Mouse (Mus musculus) adrenal gland, postnatal 10 days (tissue): ENCODE data around the gene Plxnd1. TPM values are rescaled to one million over a fixed set of nuclear protein-coding genes. Genes with fewer than 3 reads are reported as not detected.

Source experiments
- DNase-seq: peaks from one replicate; pipeline ENCODE4 v3.0.0; 2021; ENCODE audit warnings: mixed read lengths
- total RNA-seq, 2 experiments: library from RNA; stranded (reverse); gene quantifications; 2 replicates each; pipeline ENCODE4 v1.2.3; 2021

Plxnd1 gene
- total RNA-seq, 2 experiments from 2014 or later, result 155 to 215 TPM

DNA sequence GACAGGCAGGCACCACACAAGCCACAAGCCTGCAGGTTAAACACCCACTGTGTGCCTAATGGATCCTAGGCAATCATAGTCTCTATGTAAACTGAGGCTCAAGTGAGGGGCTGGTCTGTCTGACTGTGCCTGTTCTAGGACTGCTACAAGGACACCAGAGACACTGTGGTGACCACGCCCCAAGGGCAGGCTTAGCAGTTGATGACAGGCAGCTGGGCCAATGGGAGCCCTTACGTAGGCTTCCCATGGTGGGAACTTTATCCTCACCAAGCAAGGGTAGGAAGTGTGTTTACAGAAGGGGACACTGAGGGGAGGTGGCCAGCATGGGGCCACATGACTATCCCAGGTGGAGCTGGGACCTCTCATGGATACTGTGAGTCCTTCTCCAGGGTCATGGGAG lies 4.4 kb upstream of the Plxnd1 start:
- peak; percentile 73 for DNase-seq

DNA sequence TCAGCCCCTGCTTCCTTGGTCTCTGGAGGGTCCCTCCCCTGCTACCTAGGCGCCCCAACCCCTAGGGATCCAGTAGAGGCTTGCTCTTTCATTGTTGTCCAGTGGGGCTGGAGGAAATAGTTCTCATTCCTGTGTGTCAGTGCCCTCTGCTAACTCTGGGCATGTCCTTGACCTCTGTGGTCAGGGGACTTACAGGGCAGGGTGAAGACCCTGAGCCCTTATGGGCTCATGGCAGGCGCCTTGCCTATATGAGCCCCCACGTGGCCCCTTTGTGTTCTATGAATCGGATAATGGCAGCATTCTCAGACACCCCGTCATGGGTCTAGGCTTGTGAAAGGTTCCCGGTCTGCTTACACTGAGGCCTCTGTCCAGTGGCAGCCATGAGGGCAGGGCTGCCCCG lies 4.0 kb upstream of the Plxnd1 start:
- DNase-seq, result peak; percentile 5

DNA sequence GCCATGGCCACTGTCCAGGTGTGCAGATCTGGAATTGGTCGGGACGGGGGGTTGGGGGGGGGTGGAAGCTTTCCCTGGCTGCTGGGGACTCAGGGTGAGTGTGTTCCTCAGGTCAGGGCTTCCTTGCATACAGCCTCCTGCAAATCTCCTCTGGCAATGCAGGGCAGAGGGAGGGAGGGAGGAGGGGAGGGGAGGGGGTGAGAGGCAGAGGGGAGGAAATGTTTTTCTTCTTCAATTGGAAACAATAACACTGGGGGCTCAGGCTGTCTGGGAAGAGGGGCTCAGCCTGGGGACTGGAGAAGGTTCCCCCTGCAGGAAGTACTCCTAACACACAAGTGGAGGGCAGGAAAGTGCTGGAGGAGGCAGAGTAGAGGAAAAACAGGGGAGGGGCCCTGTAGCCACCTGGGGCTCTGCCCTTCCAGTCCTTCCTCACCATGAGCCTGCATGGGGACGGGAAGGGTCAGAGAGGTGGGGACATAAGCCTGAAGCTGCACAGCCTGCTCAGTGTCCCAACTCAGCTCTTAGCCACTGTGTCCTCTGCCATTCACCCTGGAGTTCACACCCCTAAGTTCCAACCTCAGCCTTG lies 3.0 kb upstream of the Plxnd1 start:
- no peak for DNase-seq

GRCm38 (mm10) chr6:115996171-115996851 lies 1.5 kb upstream of the Plxnd1 start:
- DNase-seq, result peak; percentile 79

DNA sequence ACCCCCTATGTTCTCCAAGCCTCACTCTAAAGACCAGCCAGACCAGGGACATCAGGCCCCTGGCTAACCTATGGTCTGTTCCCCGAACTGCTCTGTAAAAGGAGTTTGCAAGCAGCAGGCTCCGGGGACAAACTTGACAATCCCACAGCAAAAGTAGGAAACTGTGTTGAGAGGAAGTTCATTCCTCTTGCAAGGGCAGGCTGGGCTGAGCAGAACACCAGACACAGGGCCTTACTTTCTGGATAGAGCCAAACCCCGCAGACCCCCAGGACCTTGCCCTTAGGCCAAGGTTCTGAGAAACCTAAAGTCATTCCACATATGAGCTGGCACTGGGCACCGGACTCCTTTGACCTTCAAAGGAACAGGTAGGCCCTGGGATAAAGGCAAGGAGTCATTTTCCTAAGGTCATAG lies 731 bp upstream of the Plxnd1 start:
- peak; percentile 47 for DNase-seq

DNA sequence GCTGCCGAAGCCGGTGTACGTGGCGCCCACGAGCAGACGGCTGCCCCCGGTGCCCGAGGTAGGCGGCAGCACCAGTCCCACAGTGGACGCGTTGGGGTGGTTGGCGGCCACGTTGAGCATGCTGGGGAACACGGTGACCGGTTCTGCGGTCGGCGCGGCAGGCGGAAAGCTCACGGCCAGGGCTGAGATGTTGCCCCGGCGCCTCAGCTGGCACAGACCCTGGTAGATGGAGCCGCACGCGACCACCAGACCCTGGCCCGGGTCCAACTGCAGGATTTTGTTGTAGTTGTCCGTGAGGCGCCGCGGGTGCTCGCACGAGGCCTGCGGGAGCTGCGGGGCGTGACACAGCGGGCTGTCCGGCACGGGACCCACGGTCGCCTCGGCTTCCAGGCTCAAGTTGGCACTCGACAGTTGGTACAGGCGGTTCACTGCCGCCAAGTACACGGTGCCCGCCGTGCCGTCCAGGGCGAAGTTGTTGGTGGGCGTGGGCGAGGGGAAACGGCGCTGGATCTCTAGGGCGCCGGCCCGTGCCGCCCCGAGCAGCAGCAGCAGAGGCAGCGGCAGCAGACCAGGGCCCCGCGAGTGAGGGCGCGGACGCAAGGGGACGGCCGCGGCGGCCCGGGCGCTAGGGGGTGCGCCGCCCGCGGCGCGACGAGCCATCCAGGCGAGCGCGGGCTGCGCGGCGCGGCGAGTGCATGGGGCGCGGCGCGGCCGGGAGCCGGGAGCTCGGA lies 494 bp downstream of the Plxnd1 start:
- peak; percentile 66 for DNase-seq

GRCm38 (mm10) chr6:115993463-115994145 lies 1.2 kb downstream of the Plxnd1 start:
- peak; percentile 61 for DNase-seq

DNA sequence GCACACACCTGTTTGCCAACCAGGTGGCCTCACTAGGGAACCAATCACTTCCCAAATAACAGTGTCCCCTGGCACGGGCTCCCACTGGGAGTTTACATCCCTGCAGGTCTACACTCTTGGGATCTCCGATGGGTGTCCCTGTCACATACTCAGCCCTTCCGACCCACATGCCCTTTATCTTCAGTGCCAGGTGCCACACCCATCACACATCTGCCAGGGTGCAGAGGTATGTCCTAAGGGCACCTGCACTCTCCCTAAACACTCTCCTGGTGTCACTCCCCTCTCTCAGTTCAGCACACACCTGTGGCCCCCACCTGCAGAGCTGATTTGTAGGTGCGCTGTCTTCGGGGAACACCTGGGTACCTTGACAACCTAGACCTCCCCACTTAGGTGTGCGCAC lies 1.8 kb downstream of the Plxnd1 start:
- DNase-seq, result no peak

GRCm38 (mm10) chr6:115991881-115992620 lies 2.8 kb downstream of the Plxnd1 start:
- peak; percentile 56 for DNase-seq

- peak; percentile 82 for DNase-seq
These were observed 3.5 kb downstream of the Plxnd1 start for GRCm38 (mm10) chr6:115991108-115991880.

DNA sequence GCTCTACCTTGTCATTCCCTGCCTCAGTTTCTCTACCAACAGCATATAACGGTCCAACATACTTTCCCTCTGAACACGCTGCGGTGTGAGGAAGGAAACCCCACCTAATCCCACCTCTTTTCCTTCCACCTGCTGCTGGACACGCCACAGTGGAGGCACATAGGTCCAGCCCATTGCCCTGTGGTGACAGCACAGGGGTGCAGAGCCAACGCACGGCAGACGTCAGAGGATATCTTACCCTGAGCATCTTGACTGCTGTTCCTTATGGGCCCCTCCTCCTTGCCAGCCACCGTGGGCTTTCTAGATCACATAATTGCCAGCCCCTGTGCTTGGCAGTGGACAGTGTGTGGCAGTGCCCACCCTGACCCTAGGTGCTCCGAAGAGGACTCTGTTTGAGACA lies 4.3 kb downstream of the Plxnd1 start:
- DNase-seq, result no peak

DNA sequence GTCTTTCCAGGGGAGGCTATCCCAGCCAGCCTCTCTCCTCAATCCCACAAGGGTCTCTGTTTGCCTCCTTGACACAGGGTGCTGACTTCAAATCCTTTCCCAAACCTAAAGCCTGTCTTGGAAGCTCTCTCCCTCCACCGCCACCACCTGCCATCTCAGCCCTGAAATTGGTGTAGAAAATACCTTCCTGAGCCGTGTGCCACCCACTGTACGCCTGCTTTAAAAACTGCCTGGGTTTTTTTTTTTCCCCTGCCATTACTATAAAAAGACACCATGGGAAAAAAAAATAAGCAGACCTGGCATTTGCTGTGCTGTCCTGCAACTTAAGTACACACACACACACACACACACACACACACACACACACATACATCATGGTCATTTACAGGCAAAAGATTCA lies 4.7 kb downstream of the Plxnd1 start:
- no peak for DNase-seq

- DNase-seq, result no peak
These were observed 5.2 kb downstream of the Plxnd1 start for GRCm38 (mm10) chr6:115989607-115990006.

GRCm38 (mm10) chr6:115989032-115989431 lies 5.8 kb downstream of the Plxnd1 start:
- DNase-seq, result peak; percentile 67

GRCm38 (mm10) chr6:115987096-115987747 lies 7.6 kb downstream of the Plxnd1 start:
- peak; percentile 77 for DNase-seq

- no peak for DNase-seq
These were observed 8.2 kb downstream of the Plxnd1 start for GRCm38 (mm10) chr6:115986472-115987095.

DNA sequence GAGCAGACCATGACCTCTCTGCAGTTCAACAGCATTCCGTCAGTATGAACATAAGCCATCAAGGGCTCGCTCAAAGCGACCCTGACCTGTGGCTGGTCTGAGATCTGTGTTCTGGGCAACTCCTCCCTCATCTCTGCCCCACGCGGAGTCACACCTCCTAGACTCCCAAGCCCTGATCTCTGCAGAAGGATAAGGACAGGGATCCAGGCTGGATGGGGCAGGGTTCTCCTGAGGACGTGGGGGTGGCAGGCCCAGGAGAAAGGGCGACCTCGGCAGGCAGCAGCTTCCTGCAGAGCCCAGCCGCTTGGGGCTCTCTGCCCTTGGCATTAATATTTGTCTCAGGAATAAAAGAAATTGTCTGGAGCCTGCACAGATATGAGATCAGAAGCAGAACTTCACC lies 9.2 kb downstream of the Plxnd1 start:
- peak; percentile 67 for DNase-seq

DNA sequence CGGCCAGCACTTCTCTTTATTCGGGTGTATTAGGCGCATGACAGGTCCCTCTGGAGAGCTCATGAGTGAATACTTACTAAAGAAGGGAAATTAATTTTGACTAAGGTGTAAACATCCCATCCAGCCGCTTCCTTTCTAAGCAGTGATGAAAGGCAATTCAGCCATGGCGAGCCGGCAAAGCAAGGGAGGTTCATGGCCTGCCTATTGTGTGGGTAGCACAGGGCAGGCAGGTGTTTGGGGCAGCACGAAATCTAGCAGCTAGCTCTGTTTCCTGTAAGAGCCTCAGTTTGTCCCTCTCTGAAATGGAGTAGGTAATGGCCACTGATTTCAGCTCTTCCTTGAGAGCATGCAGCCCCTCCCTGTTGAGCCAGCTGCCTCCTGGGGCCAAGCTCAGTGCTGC lies 10.2 kb downstream of the Plxnd1 start:
- DNase-seq, result no peak

DNA sequence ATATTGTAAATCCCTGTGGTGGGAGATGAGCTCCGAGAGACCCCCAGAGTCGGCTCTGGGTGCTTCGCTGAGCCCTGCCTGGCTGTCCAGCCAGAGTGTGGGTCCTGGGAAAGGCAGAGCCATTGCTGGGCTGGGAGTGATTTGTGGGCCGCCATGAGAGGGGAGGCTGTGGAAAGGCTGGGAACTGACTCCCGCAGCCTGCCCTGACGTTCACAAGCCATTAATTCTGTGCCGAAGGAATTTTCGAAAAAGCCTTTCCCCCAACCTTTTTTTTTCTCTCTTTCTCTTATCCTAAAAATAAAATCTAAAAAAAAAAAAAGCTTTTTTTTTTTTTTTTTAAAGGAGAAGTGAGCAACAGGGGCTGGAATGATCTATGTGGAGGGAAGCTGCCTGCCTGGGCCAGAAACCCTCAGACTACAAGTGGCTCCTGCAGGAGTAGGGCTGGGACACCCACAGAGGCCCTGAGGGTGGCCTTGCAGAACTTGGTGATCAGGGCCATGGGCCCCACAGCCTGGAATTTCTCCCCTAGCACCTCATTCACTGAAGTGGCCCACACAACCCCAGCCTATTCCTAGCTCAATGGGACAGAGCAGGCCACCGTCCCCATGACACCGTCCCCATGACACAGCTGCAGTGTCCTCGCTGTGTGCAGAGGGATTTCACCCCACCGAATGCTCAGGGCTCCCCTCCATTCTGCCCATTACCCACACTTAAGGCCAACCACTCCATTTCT lies 11.3 kb downstream of the Plxnd1 start:
- no peak for DNase-seq

DNA sequence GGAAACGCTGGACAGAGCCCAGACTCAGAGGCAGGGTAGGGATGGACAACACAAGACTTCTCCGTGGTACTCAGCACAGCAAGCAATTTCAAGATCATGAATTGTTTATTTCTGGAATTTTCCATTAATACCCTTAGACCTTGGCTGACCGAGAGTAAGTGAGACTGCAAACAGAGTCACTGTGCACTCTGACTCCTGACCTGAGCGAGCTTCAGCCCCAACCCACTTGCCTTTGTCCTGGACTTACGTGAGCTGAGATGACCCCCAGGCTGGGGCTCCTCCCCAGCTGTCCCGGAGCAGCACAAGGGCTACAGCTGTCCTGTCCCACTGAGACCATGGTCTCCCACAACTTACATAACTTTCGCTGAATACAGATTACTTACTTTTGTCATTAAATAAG lies 11.9 kb downstream of the Plxnd1 start:
- no peak for DNase-seq
